Comparison of ENCODE assay signal across 8 mouse cellular contexts in the genomic region with DNA sequence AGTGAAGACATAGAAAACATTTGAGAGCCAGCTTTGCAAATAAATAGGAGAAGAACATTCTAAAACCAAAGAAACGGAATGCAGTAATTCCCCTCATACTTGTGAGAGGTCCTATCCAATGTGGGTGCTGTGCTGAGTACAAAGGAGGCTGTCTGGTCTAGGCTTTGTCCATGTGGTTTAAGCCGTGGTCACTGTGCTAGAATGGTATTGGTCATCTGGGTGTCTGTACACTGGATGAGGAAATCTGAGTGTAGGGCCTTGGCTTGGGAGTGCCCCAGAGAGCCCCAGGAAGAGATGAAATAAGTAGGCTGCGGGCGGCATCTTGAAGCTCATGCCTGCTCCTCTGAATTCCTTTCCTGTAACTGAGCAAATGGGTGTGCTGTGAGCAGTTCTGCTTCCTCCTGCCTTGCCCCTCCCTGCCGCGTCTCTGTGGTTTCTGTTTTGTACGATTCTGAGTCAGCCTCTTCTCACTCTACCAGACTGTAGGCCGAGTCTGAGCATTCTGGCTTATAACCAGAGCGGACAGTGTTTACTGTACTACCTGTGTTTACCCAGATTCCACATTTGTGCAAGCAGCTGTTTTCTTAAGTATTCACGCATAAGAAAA.
DNase-seq lines count a peak whose midpoint lies in the region; ATAC-seq and TF ChIP-seq lines count a peak whose summit lies in the region.

No protein-coding gene starts in this region.

- H3K27ac ChIP-seq in midbrain, embryonic 16.5 days (ENCODE audit: low read length), result peak overlapping the region; percentile 50; the same call in 1 of the 2 replicates
- no peak overlapping the region for H3K27ac ChIP-seq in midbrain, postnatal 0 days (ENCODE audit: low read depth, low read length)
- peak overlapping the region; percentile 30; the same call in 1 of the 2 replicates for H3K27ac ChIP-seq in heart, embryonic 13.5 days (replicated peaks)

- peaks cover 9% of the 10 kb centered on the region for H3K4me1 ChIP-seq in midbrain, embryonic 16.5 days (ENCODE audit: control insufficient read depth, insufficient read depth, low read length)
- H3K4me1 ChIP-seq in midbrain, postnatal 0 days (ENCODE audit: insufficient read depth, low read length), result no peaks in the 10 kb centered on the region
- H3K4me1 ChIP-seq in heart, embryonic 13.5 days, result peaks cover 22% of the 10 kb centered on the region

- H3K9me3 ChIP-seq in midbrain, embryonic 16.5 days (replicated peaks; ENCODE audit: control insufficient read depth, low read length, poor library complexity, severe bottlenecking), result no peaks in the 10 kb centered on the region
- H3K9me3 ChIP-seq in midbrain, postnatal 0 days (ENCODE audit: low read length), result no peaks in the 10 kb centered on the region
- H3K9me3 ChIP-seq in heart, embryonic 13.5 days, result no peaks in the 10 kb centered on the region

- H3K36me3 ChIP-seq in midbrain, embryonic 16.5 days (ENCODE audit: control insufficient read depth, insufficient read depth, low read length), result peaks cover 9% of the 10 kb centered on the region
- H3K36me3 ChIP-seq in midbrain, postnatal 0 days (ENCODE audit: insufficient read depth, low read length), result no peaks in the 10 kb centered on the region; the same call in 1 of the 2 replicates
- H3K36me3 ChIP-seq in heart, embryonic 13.5 days, result peaks cover 30% of the 10 kb centered on the region

- H3K4me2 ChIP-seq in midbrain, embryonic 16.5 days (ENCODE audit: low read length), result no peak overlapping the region
- H3K4me2 ChIP-seq in midbrain, postnatal 0 days (ENCODE audit: low read depth, low read length, poor library complexity, severe bottlenecking), result no peak overlapping the region
- H3K4me2 ChIP-seq in heart, embryonic 13.5 days, result no peak overlapping the region

- no peak overlapping the region for H3K9ac ChIP-seq in midbrain, embryonic 16.5 days (ENCODE audit: low read depth, low read length)
- no peak overlapping the region for H3K9ac ChIP-seq in midbrain, postnatal 0 days (replicated peaks; ENCODE audit: low read length, poor library complexity, severe bottlenecking)
- no peak overlapping the region for H3K9ac ChIP-seq in heart, embryonic 13.5 days

- no peak for DNase-seq in midbrain, postnatal 0 days (ENCODE audit: low spot score)
- DNase-seq in adrenal gland, adult 8-10 months, result peak; percentile 55
- peak; percentile 44 for DNase-seq in kidney, postnatal 14 days
- peak; percentile 81 for DNase-seq in thymus, postnatal 14 days
- no peak for DNase-seq in layer of hippocampus, adult 9-10 months (ENCODE audit: low spot score)

- ATAC-seq in midbrain, embryonic 16.5 days, result no peak
- no peak for ATAC-seq in midbrain, postnatal 0 days (ENCODE audit: low FRiP score)
- ATAC-seq in heart, embryonic 13.5 days (ENCODE audit: extremely low read depth, insufficient number of reproducible peaks, low FRiP score, low TSS enrichment), result no peak
- peak; percentile 95 for ATAC-seq in megakaryocyte-erythroid progenitor cell, adult 5-6 weeks (replicated peaks; ENCODE audit: low FRiP score, low TSS enrichment, poor library complexity, severe bottlenecking)

- 88% methylated on average over 10 of the region's 10 CpGs for WGBS in midbrain, embryonic 16.5 days
- 89% methylated on average over 10 of the region's 10 CpGs for WGBS in midbrain, postnatal 0 days
- 70% methylated on average over 10 of the region's 10 CpGs for WGBS in heart, embryonic 13.5 days

- no peak overlapping the region for H3K4me3 ChIP-seq in midbrain, embryonic 16.5 days (ENCODE audit: low read depth, low read length)
- H3K4me3 ChIP-seq in midbrain, postnatal 0 days (ENCODE audit: low read depth, low read length), result no peak overlapping the region
- no peak overlapping the region for H3K4me3 ChIP-seq in heart, embryonic 13.5 days

- no peaks in the 10 kb centered on the region for H3K27me3 ChIP-seq in midbrain, embryonic 16.5 days (ENCODE audit: control insufficient read depth, insufficient read depth, low read depth, low read length)
- H3K27me3 ChIP-seq in midbrain, postnatal 0 days (ENCODE audit: insufficient read depth, low read length), result no peaks in the 10 kb centered on the region
- no peaks in the 10 kb centered on the region for H3K27me3 ChIP-seq in heart, embryonic 13.5 days (replicated peaks)

- no peak for TF ChIP-seq CTCF in midbrain, postnatal 0 days (IDR thresholded peaks at IDR 0.05)

Comparison
In these comparisons a context has a peak if more than half of its experiments do, and no peak if none do; other contexts are left out.
1. DNase-seq: peak in adrenal gland, adult 8-10 months (single experiment), kidney, postnatal 14 days (single experiment) and thymus, postnatal 14 days (single experiment); none in midbrain, postnatal 0 days (single experiment) and layer of hippocampus, adult 9-10 months (single experiment).